Mouse (Mus musculus): ENCODE measurements around the gene Dnmbp. TPM values are rescaled to one million over a fixed set of nuclear protein-coding genes. Genes with fewer than 3 reads are reported as not detected.

Gene Dnmbp
- total RNA-seq (2021), result 1 to 10 TPM; 9.2 to 9.3 TPM
- long read RNA-seq, experiment 1, partial matches to known transcripts, result 1 of 14 reads
- long read RNA-seq, experiment 1, other reads (novel, unspliced or antisense), result 13 of 14 reads
- long read RNA-seq, experiment 2, partial matches to known transcripts, result 1 of 10 reads
- long read RNA-seq, experiment 2, other reads (novel, unspliced or antisense), result 9 of 10 reads

GRCm38 (mm10) chr19:43939769-43940689, at the start of gene Dnmbp:
Dnmbp (minus strand) TSS chr19:43940191.
- H3K27ac ChIP-seq, result peak within 1 kb of the TSS; percentile 76
- DNase-seq (ENCODE audit: low spot score in 2 of 2), result peak; percentile 58 to 85
- peak within 1 kb of the TSS; percentile 72 for H3K4me3 ChIP-seq
- peak; percentile 84 for TF ChIP-seq CTCF (conservative IDR thresholded peaks at IDR 0.05)

DNA sequence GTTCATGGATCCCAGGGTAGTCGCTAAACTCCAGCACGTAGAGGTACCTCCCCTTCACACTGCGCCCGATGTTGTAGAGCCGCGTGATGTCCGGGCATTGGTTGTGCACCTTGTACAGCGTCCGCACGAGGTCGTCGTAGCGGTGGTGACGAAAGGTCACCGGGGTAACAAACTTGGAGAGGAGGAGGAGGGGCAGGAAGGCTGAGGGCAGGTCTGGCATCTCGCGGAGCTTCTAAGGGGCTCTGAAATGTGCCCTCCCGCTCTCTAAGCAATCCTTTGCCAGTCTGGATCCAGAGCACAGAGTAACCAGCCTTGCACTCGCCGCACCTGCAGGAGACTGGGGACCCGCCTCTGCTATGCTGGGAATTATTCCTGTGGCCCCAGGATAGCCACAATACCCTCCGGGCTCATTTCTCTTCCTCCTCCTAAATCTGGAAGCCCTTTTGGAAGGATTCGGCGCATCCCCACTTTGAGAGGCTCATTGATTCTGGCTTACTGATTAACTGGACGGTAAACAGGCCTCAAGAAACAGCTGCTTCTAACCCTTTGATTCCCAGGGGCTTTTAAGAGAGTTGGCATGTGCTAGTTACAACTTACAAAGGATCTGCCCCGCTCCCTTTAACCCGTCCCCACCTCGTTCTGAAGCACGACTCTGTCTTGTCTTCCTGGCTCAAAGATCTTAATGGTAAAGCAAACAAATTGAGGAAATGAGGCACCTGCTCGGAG, 46.2 kb upstream of the Dnmbp start, which contains the start of gene Cpn1:
Gene Cpn1 (minus strand): TSS at position 488 of the 726 bp plus-strand sequence.
- Histone ChIP-seq H3K27ac (no peak within 1 kb of the TSS), H3K4me3 (no peak within 1 kb of the TSS)
- no peak for TF ChIP-seq CTCF (conservative IDR thresholded peaks at IDR 0.05)
- no peak for DNase-seq (ENCODE audit: low spot score in 2 of 2)

- no peak for DNase-seq (ENCODE audit: low spot score in 2 of 2)
- Histone ChIP-seq H3K27ac (no peak overlapping the region), H3K4me3 (no peak overlapping the region)
- TF ChIP-seq CTCF (conservative IDR thresholded peaks at IDR 0.05), result no peak
Observed at GRCm38 (mm10) chr19:43981992-43982391, 42.0 kb upstream of the Dnmbp start.

DNA sequence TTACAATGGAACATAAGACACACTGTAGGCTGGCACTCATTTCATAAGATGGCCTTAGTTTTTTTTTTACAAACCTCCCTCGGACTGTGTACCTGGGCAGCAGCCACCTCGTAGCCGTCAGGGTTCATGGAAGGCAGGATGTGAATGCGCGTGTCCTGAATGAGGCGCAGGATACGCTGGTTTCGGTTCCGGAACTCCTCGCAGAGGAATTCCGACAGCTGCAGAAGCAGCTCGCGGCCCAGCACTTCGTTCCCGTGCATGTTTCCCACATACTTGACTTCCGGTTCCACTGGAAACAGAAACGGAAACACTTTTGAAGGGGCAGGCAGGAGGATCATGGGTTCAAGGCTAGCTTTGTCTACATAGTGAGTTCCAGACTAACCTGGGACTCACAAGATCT, 40.7 kb upstream of the Dnmbp start:
- DNase-seq (ENCODE audit: low spot score in 2 of 2), result no peak
- no peak overlapping the region for H3K4me3 ChIP-seq
- H3K27ac ChIP-seq, result no peak overlapping the region
- no peak for TF ChIP-seq CTCF (conservative IDR thresholded peaks at IDR 0.05)

DNA sequence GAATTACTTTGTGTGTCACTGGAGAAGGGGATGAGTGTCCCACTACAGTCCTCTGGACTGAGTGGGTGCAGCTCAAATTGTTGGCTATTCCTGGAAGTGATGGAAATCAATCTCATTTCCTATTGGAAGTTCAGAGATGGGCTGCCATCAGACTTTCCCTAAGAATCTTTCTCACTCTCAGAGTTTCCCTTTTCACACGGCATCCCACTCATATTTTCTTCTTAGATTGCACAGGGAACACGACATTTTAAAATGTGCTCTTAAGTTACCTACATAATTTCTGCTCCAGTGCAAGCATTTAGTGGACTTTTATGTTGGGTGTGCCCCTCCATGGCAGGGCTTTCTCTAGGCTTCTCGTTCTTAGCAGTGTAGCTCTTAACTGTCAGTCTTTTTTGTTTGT, 37.8 kb upstream of the Dnmbp start:
- no peak overlapping the region for H3K27ac ChIP-seq
- no peak overlapping the region for H3K4me3 ChIP-seq
- DNase-seq (ENCODE audit: low spot score in 2 of 2), result no peak
- TF ChIP-seq CTCF (conservative IDR thresholded peaks at IDR 0.05), result no peak

DNA sequence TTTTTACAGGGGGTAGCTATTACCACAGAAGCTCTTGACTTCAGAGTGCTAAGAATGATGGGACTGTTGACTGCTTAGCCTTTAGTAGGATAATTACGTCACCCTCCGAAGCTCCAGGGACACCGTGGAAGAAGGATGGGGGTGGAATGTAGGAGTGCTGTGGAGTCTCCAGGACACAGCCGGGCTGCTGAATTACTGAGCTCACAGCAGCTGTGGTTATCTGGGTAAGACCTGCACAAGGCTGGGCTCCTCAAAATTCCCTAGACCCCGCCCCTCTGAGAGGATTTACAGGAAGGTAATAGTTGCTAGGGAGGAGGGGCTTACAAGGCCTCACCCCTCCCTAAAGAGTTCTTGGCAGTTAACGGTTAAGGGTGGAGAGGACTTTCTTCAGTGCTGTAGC, 36.7 kb upstream of the Dnmbp start:
- TF ChIP-seq CTCF (conservative IDR thresholded peaks at IDR 0.05), result no peak
- Histone ChIP-seq H3K4me3 (no peak overlapping the region), H3K27ac (no peak overlapping the region)
- DNase-seq (ENCODE audit: low spot score in 2 of 2), result no peak

DNA sequence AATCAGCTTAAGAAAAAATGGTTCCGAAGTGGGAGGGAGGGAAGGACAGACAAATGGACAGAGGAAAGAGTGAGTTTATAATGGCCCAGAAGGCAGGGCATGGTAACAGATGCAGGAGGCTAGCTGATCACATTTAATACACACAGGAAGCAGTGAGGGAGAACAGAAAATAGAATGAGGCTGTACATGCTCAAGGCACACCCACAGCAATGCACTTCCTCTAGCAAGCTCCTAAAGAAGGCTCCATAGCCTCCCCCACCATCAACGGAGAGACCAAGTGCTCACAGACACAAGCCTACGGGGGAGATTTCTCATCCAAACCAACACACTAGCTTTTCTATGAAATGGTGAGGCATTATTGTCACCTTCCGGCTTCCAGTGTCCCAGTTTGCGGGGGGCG, 34.2 kb upstream of the Dnmbp start:
- no peak for TF ChIP-seq CTCF (conservative IDR thresholded peaks at IDR 0.05)
- DNase-seq (ENCODE audit: low spot score in 2 of 2), result no peak
- Histone ChIP-seq H3K27ac (no peak overlapping the region), H3K4me3 (no peak overlapping the region)

GRCm38 (mm10) chr19:43973711-43974110, 33.7 kb upstream of the Dnmbp start:
- no peak for TF ChIP-seq CTCF (conservative IDR thresholded peaks at IDR 0.05)
- no peak for DNase-seq (ENCODE audit: low spot score in 2 of 2)
- no peak overlapping the region for H3K4me3 ChIP-seq
- H3K27ac ChIP-seq, result no peak overlapping the region

DNA sequence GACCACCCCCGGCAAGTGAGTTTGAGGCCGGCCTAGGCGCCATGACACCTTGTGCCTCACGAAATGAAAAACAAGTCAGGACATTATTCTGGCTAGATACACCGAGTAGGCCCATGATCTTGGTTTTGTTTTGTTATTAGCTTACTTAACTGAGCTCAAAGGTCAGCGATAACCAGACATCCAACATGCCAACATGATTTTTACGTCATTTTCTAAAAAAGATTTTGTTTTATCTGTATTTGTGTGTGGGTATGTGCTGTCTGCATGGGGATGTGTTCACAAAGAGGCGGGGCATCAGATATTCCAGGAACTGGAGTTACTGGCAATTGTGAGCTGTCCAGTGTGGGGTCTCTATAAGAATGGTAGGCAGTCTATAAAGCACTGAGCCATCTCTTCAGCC, 32.1 kb upstream of the Dnmbp start:
- Histone ChIP-seq H3K4me3 (no peak overlapping the region), H3K27ac (no peak overlapping the region)
- DNase-seq (ENCODE audit: low spot score in 2 of 2), result no peak
- TF ChIP-seq CTCF (conservative IDR thresholded peaks at IDR 0.05), result no peak

DNA sequence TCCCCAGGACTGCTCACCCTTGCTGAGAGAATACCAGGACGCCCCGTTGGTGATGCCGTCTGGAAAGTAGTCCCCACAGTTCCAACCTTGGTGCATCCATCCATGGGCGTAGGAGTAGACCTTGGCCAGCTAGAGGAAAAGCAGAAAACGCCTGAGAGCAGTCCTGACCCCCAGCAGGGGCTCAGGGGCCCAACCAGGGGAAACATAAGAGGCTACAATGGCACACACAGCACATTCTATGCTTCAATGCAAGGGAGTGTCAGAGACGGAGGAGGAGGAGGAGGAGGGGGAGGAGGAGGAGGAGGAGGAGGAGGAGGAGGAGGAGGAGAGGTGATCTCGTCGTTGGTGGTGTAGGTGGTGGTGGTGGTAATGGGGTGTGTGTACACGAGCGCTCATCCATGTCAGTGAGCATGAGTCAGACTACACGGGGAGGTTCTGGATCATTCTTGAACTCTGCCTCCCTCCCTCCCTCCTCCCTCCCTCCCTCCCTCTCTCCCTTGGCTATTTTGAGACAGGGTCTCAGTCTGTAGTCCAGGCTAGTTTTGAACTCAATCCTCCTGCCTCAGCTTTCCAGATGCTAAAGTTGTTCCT, 28.5 kb upstream of the Dnmbp start:
- TF ChIP-seq CTCF (conservative IDR thresholded peaks at IDR 0.05), result no peak
- DNase-seq (ENCODE audit: low spot score in 2 of 2), result no peak
- H3K27ac ChIP-seq, result no peak overlapping the region

DNA sequence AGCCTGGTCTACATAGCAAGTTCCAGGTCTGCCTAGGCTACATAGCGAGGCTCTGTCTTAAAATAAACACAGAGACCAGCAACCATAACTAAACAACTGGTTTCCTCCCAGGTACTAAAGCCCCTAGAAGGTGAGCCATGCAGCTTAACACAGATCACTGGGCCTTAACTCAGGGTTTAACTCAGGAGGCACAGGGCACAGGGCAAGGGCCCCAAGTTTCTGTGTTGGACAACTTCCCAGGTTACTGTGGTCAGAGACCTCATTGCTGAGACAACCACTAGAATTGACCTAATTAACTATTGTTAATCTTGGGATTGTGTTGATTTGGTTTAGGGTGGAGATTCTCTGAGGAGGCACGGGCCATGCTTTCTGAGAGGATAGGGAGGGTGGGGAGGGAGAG, 26.5 kb upstream of the Dnmbp start:
- no peak overlapping the region for H3K27ac ChIP-seq
- no peak for TF ChIP-seq CTCF (conservative IDR thresholded peaks at IDR 0.05)
- H3K4me3 ChIP-seq, result no peak overlapping the region
- no peak for DNase-seq (ENCODE audit: low spot score in 2 of 2)

More for the DNA sequence above, 28.5 kb upstream of the Dnmbp start:
- no peak overlapping the region for H3K4me3 ChIP-seq

DNA sequence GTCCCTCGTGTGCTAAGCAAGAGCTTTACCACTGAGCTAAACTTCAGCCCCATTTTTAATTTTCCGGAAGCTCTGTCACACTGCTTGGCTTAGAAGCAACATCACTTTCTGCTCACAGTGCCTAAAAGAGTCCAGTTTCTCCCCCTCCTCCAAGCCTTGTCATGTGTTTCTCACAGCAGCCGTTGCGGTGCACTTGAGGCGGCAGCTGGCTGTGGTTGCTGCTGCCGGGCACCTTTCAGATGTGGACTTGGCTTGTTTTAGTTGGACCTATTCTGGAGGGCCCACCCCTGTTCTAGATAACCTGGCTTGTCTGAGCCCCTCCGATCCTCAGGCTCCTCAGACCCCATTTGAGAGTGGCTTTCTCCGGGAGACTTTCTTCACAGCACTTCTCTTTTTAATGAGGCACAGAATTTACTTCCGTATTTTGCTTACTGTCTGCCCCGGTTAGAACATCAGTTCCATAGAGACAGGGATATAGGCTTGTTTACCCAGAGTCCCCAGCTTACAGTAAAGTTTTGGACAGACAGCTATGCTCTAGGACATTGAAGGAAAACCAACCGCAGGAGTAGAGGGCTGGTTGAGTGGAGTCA, 25.6 kb upstream of the Dnmbp start:
- DNase-seq (ENCODE audit: low spot score in 2 of 2), result no peak
- Histone ChIP-seq H3K4me3 (no peak overlapping the region), H3K27ac (0 out of 2 replicates have a peak overlapping the region, but pooled peaks have one; percentile 28)
- no peak for TF ChIP-seq CTCF (conservative IDR thresholded peaks at IDR 0.05)

Data from layer of hippocampus, adult 2 months (tissue).